Mouse (Mus musculus): ENCODE measurements at regions not wholly inside any gene's neighbourhood (a gene's known extent, or its start where the extent isn't known, plus 50 kb on each side); places are given as distances from the start of the nearest gene placed in this dataset.
"Not testable (repeated sequence)": the region's sequence is repeated elsewhere in the genome, so short reads cannot be mapped to it uniquely, and the experiment has no call there.

GRCm38 (mm10) chr12:20415397-20415796, 461.1 kb downstream of the Gm21863 start:
- DNase-seq (ENCODE audit: low spot score in 2 of 2), result not testable (repeated sequence)

- DNase-seq (ENCODE audit: low spot score in 2 of 2), result not testable (repeated sequence)
Observed at GRCm38 (mm10) chr12:20426359-20426758, 472.1 kb downstream of the Gm21863 start.

- DNase-seq (ENCODE audit: low spot score in 2 of 2), result peak; percentile 0 to 7
Observed at GRCm38 (mm10) chr12:20464585-20464984, 510.3 kb downstream of the Gm21863 start.
